Mouse (Mus musculus): ENCODE measurements around the gene Slc15a4.

DNA sequence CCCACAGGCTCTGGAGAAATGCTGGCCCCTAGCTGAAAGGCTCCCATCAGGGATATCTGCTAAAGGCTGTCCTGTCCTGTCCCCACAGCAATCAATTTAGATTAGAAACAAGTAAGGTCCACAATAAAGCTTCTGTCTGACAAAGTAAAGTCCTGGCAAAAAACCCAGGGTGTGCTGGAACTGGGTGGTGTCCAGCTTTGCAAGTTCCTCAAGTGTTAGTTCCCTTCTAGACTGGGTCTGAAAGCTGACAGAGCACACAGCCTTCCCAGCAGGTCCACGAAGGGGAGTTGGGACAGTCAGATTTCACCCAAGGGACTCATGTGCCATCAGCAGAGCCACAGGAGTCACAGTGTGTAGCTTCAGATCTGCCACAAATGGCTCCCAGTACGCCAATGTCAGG, 25.2 kb downstream of the Slc15a4 start:
- no peak for TF ChIP-seq POLR2A (IDR thresholded peaks at IDR 0.05; ENCODE audit: insufficient read depth, low read depth, low read length)
- no peak for TF ChIP-seq CTCF (IDR thresholded peaks at IDR 0.05; ENCODE audit: insufficient read depth, low read depth, low read length)

All from olfactory bulb, adult 2 months (tissue).